Comparison of ENCODE assay signal across 8 mouse cellular contexts in genomic region chr11:20445061-20445902, GRCm38 (mm10).
DNase-seq lines count a peak whose midpoint lies in the region; ATAC-seq lines count a peak whose summit lies in the region.

No protein-coding gene starts in this region.

- WGBS in heart, embryonic 13.5 days, result 10% methylated on average over 17 of the region's 18 CpGs
- WGBS in hindbrain, embryonic 14.5 days, result 13% methylated on average over 15 of the region's 18 CpGs
- WGBS in midbrain, embryonic 13.5 days, result 12% methylated on average over 18 of the region's 18 CpGs

- peaks cover 8% of the 10 kb centered on the region for H3K27me3 ChIP-seq in heart, embryonic 13.5 days (replicated peaks)
- H3K27me3 ChIP-seq in hindbrain, embryonic 14.5 days (ENCODE audit: control insufficient read depth, insufficient read depth, low read length), result no peaks in the 10 kb centered on the region
- H3K27me3 ChIP-seq in midbrain, embryonic 13.5 days, result no peaks in the 10 kb centered on the region; the same call in 1 of the 2 replicates

- intact Hi-C loops in heart, postnatal 10 days (cut with DNase I), result no loop called here

- peak overlapping the region; percentile 70 for H3K9ac ChIP-seq in heart, embryonic 13.5 days
- peak overlapping the region; percentile 51 for H3K9ac ChIP-seq in hindbrain, embryonic 14.5 days
- H3K9ac ChIP-seq in midbrain, embryonic 13.5 days (replicated peaks), result peak overlapping the region; percentile 30; the same call in 1 of the 2 replicates

- no peaks in the 10 kb centered on the region for H3K36me3 ChIP-seq in heart, embryonic 13.5 days
- no peaks in the 10 kb centered on the region for H3K36me3 ChIP-seq in hindbrain, embryonic 14.5 days (replicated peaks; ENCODE audit: control insufficient read depth, insufficient read depth)
- no peaks in the 10 kb centered on the region for H3K36me3 ChIP-seq in midbrain, embryonic 13.5 days

- peaks cover 7% of the 10 kb centered on the region; the same call in 1 of the 2 replicates for H3K9me3 ChIP-seq in heart, embryonic 13.5 days
- H3K9me3 ChIP-seq in hindbrain, embryonic 14.5 days (ENCODE audit: control insufficient read depth, low read length), result no peaks in the 10 kb centered on the region
- no peaks in the 10 kb centered on the region for H3K9me3 ChIP-seq in midbrain, embryonic 13.5 days

- H3K4me1 ChIP-seq in heart, embryonic 13.5 days, result peaks cover 14% of the 10 kb centered on the region
- H3K4me1 ChIP-seq in hindbrain, embryonic 14.5 days (replicated peaks; ENCODE audit: control insufficient read depth, insufficient read depth, low read length), result peaks cover 11% of the 10 kb centered on the region
- peaks cover 25% of the 10 kb centered on the region for H3K4me1 ChIP-seq in midbrain, embryonic 13.5 days (replicated peaks)

- peak overlapping the region; percentile 47 for H3K4me3 ChIP-seq in heart, embryonic 13.5 days
- H3K4me3 ChIP-seq in hindbrain, embryonic 14.5 days (replicated peaks; ENCODE audit: low read length), result peak overlapping the region; percentile 18
- H3K4me3 ChIP-seq in midbrain, embryonic 13.5 days (replicated peaks), result peak overlapping the region; percentile 28

- no peak for DNase-seq in heart, postnatal 10 days
- DNase-seq in adipocyte (ENCODE audit: low spot score), result peak; percentile 16
- no peak for DNase-seq in hindbrain, embryonic 14.5 days (ENCODE audit: low spot score)
- no peak for DNase-seq in yolk sac, embryonic 10.5 days (ENCODE audit: low spot score)
- DNase-seq in layer of hippocampus, adult 18-20 months (ENCODE audit: low spot score in 2 of 2), result no peak
- DNase-seq in kidney, adult 11 months, result no peak

- no peak overlapping the region for H3K27ac ChIP-seq in heart, embryonic 13.5 days (replicated peaks)
- no peak overlapping the region for H3K27ac ChIP-seq in hindbrain, embryonic 14.5 days
- no peak overlapping the region for H3K27ac ChIP-seq in midbrain, embryonic 13.5 days

- peak overlapping the region; percentile 83 for H3K4me2 ChIP-seq in heart, embryonic 13.5 days
- peak overlapping the region; percentile 52 for H3K4me2 ChIP-seq in hindbrain, embryonic 14.5 days (replicated peaks)
- peak overlapping the region; percentile 51 for H3K4me2 ChIP-seq in midbrain, embryonic 13.5 days (replicated peaks)

- ATAC-seq in heart, embryonic 13.5 days (ENCODE audit: extremely low read depth, insufficient number of reproducible peaks, low FRiP score, low TSS enrichment), result no peak
- peak; percentile 32; the same call in 1 of the 2 replicates for ATAC-seq in hindbrain, embryonic 14.5 days (ENCODE audit: low FRiP score)
- peak; percentile 55 for ATAC-seq in midbrain, embryonic 13.5 days
